Mouse (Mus musculus) layer of hippocampus, postnatal 25 days (tissue): ENCODE data around the gene Ep400. TPM values are rescaled to one million over a fixed set of nuclear protein-coding genes. Genes with fewer than 3 reads are reported as not detected.

ENCODE experiments used
- DNase-seq, 2 experiments: peaks; one replicate each; pipeline ENCODE4 v3.0.0; 2022; ENCODE audit warnings: mixed read lengths in 2 of 2, low spot score in 1 of 2; ENCODE audit errors: extremely low spot score in 1 of 2
- total RNA-seq, 2 experiments: library from RNA; stranded (reverse); gene quantifications; 2 replicates each; pipeline ENCODE4 v1.2.3; 2021

The Ep400 gene
- 100 to 1,000 TPM in 1 of 2 experiments, 10 to 100 TPM in 1; 91.9 to 107 TPM for total RNA-seq

- peak; percentile 98 to 99 for DNase-seq
These were observed at the start of gene Ep400 for GRCm38 (mm10) chr5:110770448-110771158. Gene Ep400 (minus strand): TSS chr5:110770717.

- peak; percentile 94 to 98 for DNase-seq
These were observed 39.3 kb upstream of the Ep400 start, which contains the start of gene Ulk1 for GRCm38 (mm10) chr5:110809667-110810325. Gene Ulk1 (minus strand): TSS chr5:110810097.

GRCm38 (mm10) chr5:110808821-110809666, 38.5 kb upstream of the Ep400 start:
- DNase-seq, result peak in 1 of 2 experiments; percentile 20

GRCm38 (mm10) chr5:110808061-110808631, 37.6 kb upstream of the Ep400 start:
- peak; percentile 50 to 68 for DNase-seq

GRCm38 (mm10) chr5:110807453-110807852, 36.9 kb upstream of the Ep400 start:
- DNase-seq, result no peak

GRCm38 (mm10) chr5:110806676-110807075, 36.2 kb upstream of the Ep400 start:
- no peak for DNase-seq

- no peak for DNase-seq
These were observed 35.6 kb upstream of the Ep400 start for GRCm38 (mm10) chr5:110806154-110806553.

GRCm38 (mm10) chr5:110804012-110804743, 33.7 kb upstream of the Ep400 start:
- DNase-seq, result no peak

GRCm38 (mm10) chr5:110802809-110803208, 32.3 kb upstream of the Ep400 start:
- DNase-seq, result no peak

GRCm38 (mm10) chr5:110802186-110802585, 31.7 kb upstream of the Ep400 start:
- DNase-seq, result no peak

GRCm38 (mm10) chr5:110801036-110801624, 30.6 kb upstream of the Ep400 start:
- DNase-seq, result no peak

- no peak for DNase-seq
These were observed 27.2 kb upstream of the Ep400 start for GRCm38 (mm10) chr5:110797696-110798095.

- no peak for DNase-seq
These were observed 23.8 kb upstream of the Ep400 start for GRCm38 (mm10) chr5:110794363-110794762.

GRCm38 (mm10) chr5:110788684-110789083, 18.2 kb upstream of the Ep400 start:
- DNase-seq, result no peak

- DNase-seq, result no peak
These were observed 15.7 kb upstream of the Ep400 start for GRCm38 (mm10) chr5:110786081-110786835.

GRCm38 (mm10) chr5:110783150-110783549, 12.6 kb upstream of the Ep400 start:
- DNase-seq, result no peak

- no peak for DNase-seq
These were observed 11.2 kb upstream of the Ep400 start for GRCm38 (mm10) chr5:110781529-110782238.
